Mouse (Mus musculus): ENCODE measurements at regions not wholly inside any gene's neighbourhood (a gene's known extent, or its start where the extent isn't known, plus 50 kb on each side); places are given as distances from the start of the nearest gene placed in this dataset.
"Not testable (repeated sequence)": the region's sequence is repeated elsewhere in the genome, so short reads cannot be mapped to it uniquely, and the experiment has no call there.

DNA sequence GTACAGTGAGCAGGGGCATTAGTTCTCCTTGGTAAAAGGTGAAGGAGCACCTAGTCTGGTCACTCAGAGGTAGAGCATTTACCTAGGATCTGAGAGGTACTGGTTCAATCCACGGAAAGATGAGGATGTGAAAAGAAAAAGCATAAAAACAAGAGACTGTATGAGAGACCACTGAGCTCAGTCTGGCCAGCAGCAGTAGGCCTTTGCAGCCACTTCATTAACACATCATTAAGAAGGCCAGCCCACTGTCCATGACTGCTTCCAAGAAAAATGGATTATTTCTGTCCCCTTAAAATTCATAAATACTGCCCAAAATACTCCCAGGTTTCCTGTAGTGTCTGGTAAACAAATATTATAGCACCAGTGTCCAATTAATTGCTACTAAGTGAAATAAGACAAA is 499.3 kb upstream of the 4930578C19Rik start:
- no peak for DNase-seq

GRCm38 (mm10) chrX:18942612-18943011 is 481.4 kb upstream of the 4930578C19Rik start:
- DNase-seq, result no peak

DNA sequence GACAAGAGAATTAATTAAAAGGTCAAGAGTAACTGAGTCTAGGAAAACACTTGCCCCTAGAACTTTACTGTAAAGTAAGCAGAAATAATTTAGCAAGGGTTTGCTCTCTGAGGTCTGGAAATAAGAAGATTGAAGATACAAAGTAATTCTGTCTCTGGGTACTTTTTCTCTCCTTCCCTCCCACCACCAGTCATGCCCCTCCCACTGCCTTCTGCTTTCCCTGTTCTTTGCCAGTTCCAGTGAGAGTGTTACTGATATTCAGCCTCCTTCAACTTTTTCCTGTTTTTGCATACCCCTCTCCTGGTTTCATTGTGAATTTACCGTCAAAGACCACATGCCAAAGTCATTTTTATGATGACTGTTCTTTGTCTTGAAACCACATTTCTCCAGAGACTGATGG is 472.1 kb upstream of the 4930578C19Rik start:
- no peak for DNase-seq

DNA sequence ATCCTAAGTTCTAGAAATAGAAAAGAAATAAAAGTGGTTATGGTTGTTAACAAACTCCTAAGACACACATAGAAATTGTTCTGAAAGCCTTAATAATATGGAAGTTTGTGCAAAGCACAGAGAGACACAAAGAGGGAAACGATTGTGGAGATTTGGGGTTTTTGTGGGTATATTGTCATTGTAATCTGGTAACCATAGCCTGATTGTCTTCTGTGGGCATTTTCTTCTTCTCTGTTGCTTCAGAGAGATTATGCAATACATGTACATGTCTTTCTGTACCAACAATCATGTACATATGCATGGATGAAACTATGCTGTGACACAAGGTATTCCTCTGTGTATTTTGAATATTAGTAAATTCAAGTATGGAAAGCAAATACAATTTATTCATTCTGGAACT is 461.9 kb upstream of the 4930578C19Rik start:
- no peak for DNase-seq

DNA sequence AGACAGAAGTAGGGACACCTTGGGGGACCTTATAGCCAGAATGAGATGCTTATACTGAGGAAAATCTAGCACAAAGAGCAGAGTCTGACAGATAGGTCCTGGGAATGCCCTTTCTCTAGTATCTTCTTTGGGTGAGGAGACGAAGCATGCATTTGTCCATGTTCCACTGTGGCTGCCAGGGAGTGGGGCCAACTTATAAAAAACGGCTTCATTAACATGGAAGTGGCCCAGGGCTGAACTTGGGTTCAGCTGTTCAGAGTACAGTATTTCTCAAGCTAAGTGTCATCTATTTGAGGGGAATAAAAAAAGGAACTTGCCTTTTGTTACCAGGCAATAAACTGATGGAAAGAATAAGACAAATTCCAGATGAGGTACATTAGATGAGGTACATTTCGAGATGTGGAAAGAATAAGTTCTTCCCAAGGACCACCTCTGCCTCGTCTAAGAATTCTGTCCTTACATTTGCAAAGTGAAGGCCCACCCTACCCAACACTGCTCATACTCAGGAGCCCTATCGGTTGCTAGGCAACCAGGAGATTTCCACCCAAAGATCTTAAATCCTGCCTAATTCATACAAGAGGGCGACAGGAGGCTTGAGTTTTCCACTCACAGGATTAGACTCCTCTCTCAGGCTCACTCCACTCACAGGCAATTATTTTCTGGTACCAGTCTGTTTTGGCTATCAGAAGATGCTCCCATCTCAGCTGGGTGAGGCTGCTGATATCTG is 460.3 kb upstream of the 4930578C19Rik start:
- DNase-seq, result no peak

GRCm38 (mm10) chrX:18882784-18883171 is 421.6 kb upstream of the 4930578C19Rik start:
- no peak for DNase-seq

- DNase-seq, result peak; percentile 51
These were observed 421.0 kb upstream of the 4930578C19Rik start for GRCm38 (mm10) chrX:18882088-18882783.

- no peak for DNase-seq
These were observed 414.5 kb upstream of the 4930578C19Rik start for GRCm38 (mm10) chrX:18875734-18876133.

- no peak for DNase-seq
These were observed 412.9 kb upstream of the 4930578C19Rik start for GRCm38 (mm10) chrX:18874051-18874450.

DNA sequence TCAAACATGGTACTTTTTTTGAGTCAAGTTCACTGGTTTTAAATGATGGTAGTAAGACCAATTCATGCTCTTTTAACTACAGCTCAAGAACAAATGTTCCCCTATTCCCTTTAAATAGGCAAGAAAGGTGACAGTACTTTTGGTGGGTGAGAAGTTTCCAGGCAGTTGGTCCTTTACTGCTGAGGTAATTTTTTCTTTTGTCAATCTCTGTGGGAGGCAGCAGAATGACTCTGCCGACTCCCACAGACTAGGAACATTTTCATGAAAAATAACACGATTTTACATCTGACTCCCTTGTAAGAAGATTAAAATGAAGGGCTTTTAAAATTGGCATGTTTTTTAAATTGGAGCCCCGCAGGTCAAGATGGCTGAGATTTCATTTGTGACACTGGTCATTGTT is 377.5 kb upstream of the 4930578C19Rik start:
- DNase-seq, result no peak

DNA sequence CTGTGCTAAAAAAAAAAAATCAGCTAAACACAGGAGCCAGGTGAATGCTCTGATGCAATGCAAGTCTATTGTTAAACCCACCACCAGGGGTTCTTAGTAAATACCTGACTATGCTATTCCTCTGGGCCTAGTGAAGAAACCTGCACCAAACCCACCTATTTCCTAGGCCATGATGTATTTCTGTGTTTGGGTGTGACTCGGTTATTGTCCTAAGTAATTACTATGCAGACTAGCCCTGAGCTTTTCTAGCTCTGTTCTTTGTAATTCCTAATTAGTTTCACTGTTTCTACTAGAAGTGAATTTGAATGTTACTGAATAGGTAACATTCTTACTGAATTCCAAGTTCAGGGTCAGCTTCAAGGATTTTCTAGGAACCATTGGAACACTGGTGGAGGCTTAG is 363.8 kb upstream of the 4930578C19Rik start:
- not testable (repeated sequence) for DNase-seq

DNA sequence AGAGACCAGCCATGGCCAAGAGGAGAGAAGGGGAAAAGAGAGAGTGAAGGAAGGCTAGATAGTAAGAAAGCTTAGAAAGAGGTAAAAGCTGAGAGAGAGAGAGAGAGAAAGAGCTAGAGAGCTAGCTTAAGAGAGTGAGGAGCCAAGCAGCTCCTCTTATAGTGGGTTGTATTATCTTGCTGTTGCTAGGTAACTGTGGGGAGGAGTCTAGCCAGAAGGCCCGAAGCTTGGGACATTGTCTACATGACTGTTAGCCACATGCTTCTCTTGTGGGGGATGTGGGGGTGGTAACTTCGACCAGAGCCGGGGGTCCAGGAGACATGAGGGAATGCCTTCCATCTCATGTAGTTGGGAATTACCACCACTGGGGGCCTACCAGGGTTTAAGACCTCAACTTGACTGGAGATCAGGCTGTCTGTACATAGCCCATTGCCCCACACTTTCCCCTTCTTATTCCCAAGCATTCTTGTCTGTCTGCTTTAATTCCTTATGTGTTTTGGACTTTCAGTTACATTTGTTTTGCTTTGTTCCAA is 353.3 kb upstream of the 4930578C19Rik start:
- DNase-seq, result no peak
